Mouse (Mus musculus): ENCODE data around the gene Foxl1. TPM values are rescaled to one million over a fixed set of nuclear protein-coding genes. Genes with fewer than 3 reads are reported as not detected.

The Foxl1 gene
- total and polyA plus RNA-seq, 3 experiments: 0.07 to 0.12 TPM; not detected in 1

DNA sequence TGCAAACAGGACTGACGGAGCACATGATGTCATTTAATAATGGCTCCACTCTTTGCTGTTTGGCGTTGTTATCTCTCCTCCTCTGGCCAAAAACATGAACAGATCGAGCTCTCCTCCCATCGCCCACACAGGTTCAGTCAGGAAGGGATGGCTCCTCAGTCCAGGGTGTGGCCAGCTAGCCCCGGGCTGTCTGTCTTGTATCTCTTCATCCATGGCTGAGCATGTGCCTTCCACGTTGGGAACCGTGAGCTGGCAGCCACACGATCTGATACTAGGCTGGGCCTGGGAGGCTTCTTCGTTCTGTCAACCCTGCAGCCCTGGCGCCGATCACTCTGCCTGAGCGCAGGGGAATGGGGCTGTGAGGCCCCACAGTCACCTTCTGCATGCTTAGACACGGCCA lies 31.1 kb downstream of the Foxl1 start (continued):
- TF ChIP-seq UBTF (IDR thresholded peaks at IDR 0.05; ENCODE audit: borderline replicate concordance, insufficient read depth, low read depth, low read length) (peak; percentile 94; the same call in 1 of the 2 replicates), CHD1 (IDR thresholded peaks at IDR 0.05; ENCODE audit: low read depth, low read length) (no peak), TAL1 (IDR thresholded peaks at IDR 0.05; ENCODE audit: low read length) (no peak; the same call in 1 of the 2 replicates), SIN3A (IDR thresholded peaks at IDR 0.05; ENCODE audit: low read length) (peak; percentile 83), ZC3H11A (IDR thresholded peaks at IDR 0.05; ENCODE audit: low read depth, low read length) (no peak), CHD2 (IDR thresholded peaks at IDR 0.05; ENCODE audit: low read length) (peak; percentile 30; the same call in 1 of the 2 replicates), TBP (IDR thresholded peaks at IDR 0.05; ENCODE audit: low read depth, low read length) (peak; percentile 82), JUND (IDR thresholded peaks at IDR 0.05; ENCODE audit: low read depth, low read length) (no peak), USF1 (IDR thresholded peaks at IDR 0.05; ENCODE audit: low read depth, low read length) (peak; percentile 27; the same call in 1 of the 2 replicates), ELF1 (IDR thresholded peaks at IDR 0.05; ENCODE audit: low read depth, low read length) (no peak), RAD21 (IDR thresholded peaks at IDR 0.05; ENCODE audit: low read depth, low read length) (no peak), MEF2A (IDR thresholded peaks at IDR 0.05; ENCODE audit: extremely low read depth, insufficient replicate concordance, low read depth, low read length, poor library complexity, severe bottlenecking) (no peak), MXI1 (IDR thresholded peaks at IDR 0.05; ENCODE audit: low read depth, low read length) (peak; percentile 93)

GRCm38 (mm10) chr8:121161437-121161836 lies 33.7 kb downstream of the Foxl1 start:
- Histone ChIP-seq H3K9ac (ENCODE audit: control insufficient read depth, low read depth, low read length, poor library complexity, severe bottlenecking) (peak overlapping the region; percentile 84), H3K4me3 (ENCODE audit: control insufficient read depth in 1 of 2, insufficient read depth in 1 of 2, low read depth in 2 of 2, low read length in 2 of 2) (peak overlapping the region; percentile 15 to 28; a peak in 3 of 4 replicates), H3K27ac (ENCODE audit: control insufficient read depth, low read depth, low read length) (peak overlapping the region; percentile 98), H3K9me3 (replicated peaks; ENCODE audit: insufficient read depth, low read length) (no peaks in the 10 kb centered on the region), H3K4me1 (ENCODE audit: control insufficient read depth in 1 of 2, insufficient read depth in 2 of 2, low read length in 2 of 2) (peaks cover 11 to 80% of the 10 kb centered on the region in 2 experiments), H3K36me3 (ENCODE audit: control insufficient read depth in 1 of 2, insufficient read depth in 2 of 2, low read length in 2 of 2) (peaks cover 0 to 48% of the 10 kb centered on the region in 2 experiments; a peak in 2 of 4 replicates), H3K79me2 (ENCODE audit: control insufficient read depth, insufficient read depth, low read length, poor library complexity) (peaks cover 8% of the 10 kb centered on the region), H3K27me3 (ENCODE audit: control insufficient read depth in 1 of 2, insufficient read depth in 2 of 2, low read length in 2 of 2) (no peaks in the 10 kb centered on the region)
- TF ChIP-seq BHLHE40 (IDR thresholded peaks at IDR 0.05; ENCODE audit: borderline replicate concordance, low read depth, low read length): no peak
- 0 out of 2 replicates have a peak, but pooled peaks have one; percentile 41 for TF ChIP-seq ZMIZ1 (IDR thresholded peaks at IDR 0.05; ENCODE audit: low read depth, low read length)
- peak; percentile 43; the same call in 1 of the 2 replicates for TF ChIP-seq TCF12 (IDR thresholded peaks at IDR 0.05; ENCODE audit: low read depth, low read length)
- peak; percentile 19; the same call in 1 of the 2 replicates for TF ChIP-seq MYC (IDR thresholded peaks at IDR 0.05; ENCODE audit: low read depth, low read length)
- peak; percentile 62 for TF ChIP-seq SIN3A (IDR thresholded peaks at IDR 0.05; ENCODE audit: low read length)
- 0 out of 2 replicates have a peak, but pooled peaks have one; percentile 24 for TF ChIP-seq MAZ (IDR thresholded peaks at IDR 0.05; ENCODE audit: low read depth, low read length)
- 0 out of 2 replicates have a peak, but pooled peaks have one; percentile 2 for TF ChIP-seq POLR2AphosphoS2 (IDR thresholded peaks at IDR 0.05; ENCODE audit: low read length)
- TF ChIP-seq ETS1 (IDR thresholded peaks at IDR 0.05; ENCODE audit: low read depth, low read length): peak; percentile 23; the same call in 1 of the 2 replicates
- peak; percentile 63; the same call in 1 of the 2 replicates for TF ChIP-seq GATA1 (IDR thresholded peaks at IDR 0.05; ENCODE audit: low read depth, low read length)
- peak; percentile 60 for TF ChIP-seq NELFE (IDR thresholded peaks at IDR 0.05; ENCODE audit: low read depth, low read length)
- no peak for TF ChIP-seq NRF1 (IDR thresholded peaks at IDR 0.05; ENCODE audit: insufficient read depth, low read depth, low read length, poor library complexity, severe bottlenecking)
- TF ChIP-seq POLR2A (IDR thresholded peaks at IDR 0.05; ENCODE audit: control insufficient read depth in 1 of 2, insufficient read depth in 1 of 2, low read depth in 1 of 2, low read length in 2 of 2, poor library complexity in 1 of 2): peak in 1 of 2 experiments; percentile 53; a peak in 1 of 4 replicates
- TF ChIP-seq TAL1 (IDR thresholded peaks at IDR 0.05; ENCODE audit: low read length): peak; percentile 56
- peak; percentile 86 for TF ChIP-seq TBP (IDR thresholded peaks at IDR 0.05; ENCODE audit: low read depth, low read length)
- TF ChIP-seq EP300 (IDR thresholded peaks at IDR 0.05; ENCODE audit: low read depth in 1 of 2, low read length in 2 of 2): peak; percentile 52 to 78
- no peak for TF ChIP-seq UBTF (IDR thresholded peaks at IDR 0.05; ENCODE audit: borderline replicate concordance, insufficient read depth, low read depth, low read length)
- DNase-seq (ENCODE audit: low read depth, low spot score): peak; percentile 77

Data from MEL (cell line).